Mouse (Mus musculus) kidney, embryonic 14.5 days (tissue): Measurements from ENCODE around the gene Cdh13. TPM values are rescaled to one million over a fixed set of nuclear protein-coding genes. Genes with fewer than 3 reads are reported as not detected.

Experiments
- ATAC-seq: fragments of 200-750 bp; cut with Nextera tagmentation; 2 replicates; pipeline ENCODE4 v1.8.0; 2017; ENCODE audit warnings: moderate number of reproducible peaks, mild to moderate bottlenecking, moderate TSS enrichment, moderate library complexity; ENCODE audit not compliant: low FRiP score, low TSS enrichment
- H3K27ac ChIP-seq: fragments of 300-500 bp; sonication (generic); 2 replicates; pipeline ENCODE4 v1.5.1; 2014; ENCODE audit warnings: low read depth, mild to moderate bottlenecking, low read length, moderate library complexity, mixed read lengths
- H3K27me3 ChIP-seq: fragments of 300-500 bp; sonication (generic); 2 replicates; pipeline ENCODE4 v1.6.1; 2014; ENCODE audit warnings: mild to moderate bottlenecking, low read length; ENCODE audit not compliant: control insufficient read depth, insufficient read depth
- H3K36me3 ChIP-seq: fragments of 300-500 bp; sonication (generic); 2 replicates; pipeline ENCODE4 v1.6.1; 2014; ENCODE audit warnings: low read length, mixed read lengths; ENCODE audit not compliant: control insufficient read depth, insufficient read depth
- H3K4me1 ChIP-seq: fragments of 300-500 bp; sonication (generic); 2 replicates; pipeline ENCODE4 v1.6.1; 2014; ENCODE audit warnings: low read length, mixed read lengths; ENCODE audit not compliant: control insufficient read depth, insufficient read depth
- H3K4me2 ChIP-seq: fragments of 300-500 bp; sonication (generic); replicated peaks from 2 replicates; pipeline ENCODE4 v1.6.1; 2014; ENCODE audit warnings: low read depth, mild to moderate bottlenecking, low read length
- H3K4me3 ChIP-seq: fragments of 300-500 bp; sonication (generic); 2 replicates; pipeline ENCODE4 v1.5.1; 2014; ENCODE audit warnings: mild to moderate bottlenecking, low read length
- H3K9ac ChIP-seq: fragments of 300-500 bp; sonication (generic); 2 replicates; pipeline ENCODE4 v1.6.1; 2014; ENCODE audit warnings: low read depth, mild to moderate bottlenecking, low read length, moderate library complexity
- H3K9me3 ChIP-seq: fragments of 300-500 bp; sonication (generic); 2 replicates; pipeline ENCODE4 v1.6.1; 2016; ENCODE audit warnings: low read length; ENCODE audit not compliant: control insufficient read depth
- WGBS: fragments of 180-500 bp; shearing (Covaris S2); extraction: QIAGEN DNeasy Blood & Tissue Kit; methylation state at CpG from one replicate; pipeline ENCODE4 v1.1.7; 2014; 5-methylcytosine and 5-hydroxymethylcytosine counted together
- polyA plus RNA-seq: library from polyadenylated mRNA; unstranded; fragments of >200 nt; fragmentation: Nextera tagmentation; extraction: Ambion mirVana; gene quantifications from 2 replicates; pipeline ENCODE4 v1.2.1, GENCODE M21; 2014

The Cdh13 gene
- polyA plus RNA-seq, 1 experiment from 2014 or later = 3.1 TPM

GRCm38 (mm10) chr8:118815055-118815454 lies 531.5 kb downstream of the Cdh13 start:
- H3K9me3 ChIP-seq = no peaks in the 10 kb centered on the region
- no peak overlapping the region for H3K4me3 ChIP-seq
- H3K4me2 ChIP-seq = no peak overlapping the region
- H3K36me3 ChIP-seq = no peaks in the 10 kb centered on the region
- ATAC-seq = no peak
- 30% methylated on average over 10 of the region's 10 CpGs for WGBS
- H3K27ac ChIP-seq = no peak overlapping the region
- H3K9ac ChIP-seq = no peak overlapping the region
- H3K27me3 ChIP-seq = no peaks in the 10 kb centered on the region
- H3K4me1 ChIP-seq = no peaks in the 10 kb centered on the region

- no peaks in the 10 kb centered on the region for H3K36me3 ChIP-seq
- ATAC-seq = no peak
- WGBS = 72% methylated on average over 4 of the region's 4 CpGs
Measured at GRCm38 (mm10) chr8:118826761-118827160, 543.2 kb downstream of the Cdh13 start.

GRCm38 (mm10) chr8:118827726-118828125 lies 544.2 kb downstream of the Cdh13 start:
- Histone ChIP-seq H3K4me2 (no peak overlapping the region), H3K36me3 (no peaks in the 10 kb centered on the region), H3K27ac (no peak overlapping the region), H3K9ac (no peak overlapping the region), H3K4me3 (no peak overlapping the region), H3K9me3 (no peaks in the 10 kb centered on the region), H3K27me3 (0 out of 2 replicates have a peak, but pooled peaks cover 4% of the 10 kb centered on the region), H3K4me1 (no peaks in the 10 kb centered on the region; the same call in 1 of the 2 replicates)
- ATAC-seq = no peak
- 93% methylated on average over 6 of the region's 6 CpGs for WGBS

More at GRCm38 (mm10) chr8:118826761-118827160, 543.2 kb downstream of the Cdh13 start:
- no peaks in the 10 kb centered on the region for H3K9me3 ChIP-seq
- no peak overlapping the region for H3K4me2 ChIP-seq
- H3K4me1 ChIP-seq = no peaks in the 10 kb centered on the region; the same call in 1 of the 2 replicates
- no peak overlapping the region for H3K9ac ChIP-seq
- H3K4me3 ChIP-seq = no peak overlapping the region
- 0 out of 2 replicates have a peak, but pooled peaks cover 4% of the 10 kb centered on the region for H3K27me3 ChIP-seq
- no peak overlapping the region for H3K27ac ChIP-seq

- Histone ChIP-seq H3K4me1 (no peaks in the 10 kb centered on the region; the same call in 1 of the 2 replicates), H3K27ac (no peak overlapping the region), H3K27me3 (0 out of 2 replicates have a peak, but pooled peaks cover 4% of the 10 kb centered on the region), H3K9ac (no peak overlapping the region), H3K4me2 (no peak overlapping the region), H3K36me3 (no peaks in the 10 kb centered on the region), H3K4me3 (no peak overlapping the region), H3K9me3 (no peaks in the 10 kb centered on the region)
- no peak for ATAC-seq
- 60% methylated on average over 5 of the region's 5 CpGs for WGBS
Measured at GRCm38 (mm10) chr8:118830291-118830690, 546.8 kb downstream of the Cdh13 start.

GRCm38 (mm10) chr8:118831026-118831425 lies 547.5 kb downstream of the Cdh13 start:
- WGBS = 74% methylated on average over 10 of the region's 10 CpGs
- Histone ChIP-seq H3K9me3 (no peaks in the 10 kb centered on the region), H3K27ac (no peak overlapping the region), H3K27me3 (0 out of 2 replicates have a peak, but pooled peaks cover 4% of the 10 kb centered on the region), H3K4me2 (no peak overlapping the region), H3K36me3 (no peaks in the 10 kb centered on the region), H3K4me3 (no peak overlapping the region), H3K4me1 (no peaks in the 10 kb centered on the region; the same call in 1 of the 2 replicates), H3K9ac (no peak overlapping the region)
- no peak for ATAC-seq

GRCm38 (mm10) chr8:118838801-118839200 lies 555.3 kb downstream of the Cdh13 start:
- H3K27ac ChIP-seq = no peak overlapping the region
- no peaks in the 10 kb centered on the region for H3K4me1 ChIP-seq
- no peaks in the 10 kb centered on the region for H3K36me3 ChIP-seq
- no peak overlapping the region for H3K9ac ChIP-seq
- 73% methylated on average over 2 of the region's 2 CpGs for WGBS
- ATAC-seq = no peak
- no peaks in the 10 kb centered on the region for H3K9me3 ChIP-seq
- H3K27me3 ChIP-seq = no peaks in the 10 kb centered on the region
- no peak overlapping the region for H3K4me2 ChIP-seq
- no peak overlapping the region for H3K4me3 ChIP-seq

- no peaks in the 10 kb centered on the region for H3K4me1 ChIP-seq
- H3K27ac ChIP-seq = no peak overlapping the region
- H3K9me3 ChIP-seq = no peaks in the 10 kb centered on the region
- no peak for ATAC-seq
- no peak overlapping the region for H3K4me3 ChIP-seq
- H3K4me2 ChIP-seq = no peak overlapping the region
- H3K36me3 ChIP-seq = no peaks in the 10 kb centered on the region
- H3K9ac ChIP-seq = no peak overlapping the region
- H3K27me3 ChIP-seq = no peaks in the 10 kb centered on the region
Measured at GRCm38 (mm10) chr8:118845690-118846089, 562.2 kb downstream of the Cdh13 start.

GRCm38 (mm10) chr8:118848021-118848420 lies 564.5 kb downstream of the Cdh13 start:
- Histone ChIP-seq H3K9me3 (no peaks in the 10 kb centered on the region), H3K4me1 (no peaks in the 10 kb centered on the region), H3K4me2 (no peak overlapping the region), H3K9ac (no peak overlapping the region), H3K36me3 (no peaks in the 10 kb centered on the region), H3K27ac (no peak overlapping the region), H3K4me3 (no peak overlapping the region), H3K27me3 (no peaks in the 10 kb centered on the region)
- no peak for ATAC-seq
- WGBS = 50% methylated on average over 5 of the region's 5 CpGs

GRCm38 (mm10) chr8:118849515-118849914 lies 566.0 kb downstream of the Cdh13 start:
- Histone ChIP-seq H3K4me1 (no peaks in the 10 kb centered on the region), H3K4me3 (no peak overlapping the region), H3K9me3 (no peaks in the 10 kb centered on the region), H3K27me3 (no peaks in the 10 kb centered on the region), H3K36me3 (no peaks in the 10 kb centered on the region), H3K27ac (no peak overlapping the region), H3K9ac (no peak overlapping the region), H3K4me2 (no peak overlapping the region)
- 84% methylated on average over 3 of the region's 3 CpGs for WGBS
- no peak for ATAC-seq
